Mouse (Mus musculus) MEL-GATA-1-ER (cell line): ENCODE data around the gene Gm11627.
A peak's percentile ranks its signal among the peaks of the same experiment; 100 is the strongest.
"Not testable (repeated sequence)": the region's sequence is repeated elsewhere in the genome, so short reads cannot be mapped to it uniquely, and the experiment has no call there.

Source experiments
- DNase-seq: peaks from one replicate; pipeline ENCODE4 v3.0.0-alpha.2; 2012; ENCODE audit warnings: low read depth; ENCODE audit errors: extremely low read depth

The Gm11627 gene

GRCm38 (mm10) chr11:102564952-102565671 lies 14.1 kb downstream of the Gm11627 start:
- not testable (repeated sequence) for DNase-seq

GRCm38 (mm10) chr11:102558704-102559103 lies 20.6 kb downstream of the Gm11627 start:
- no peak for DNase-seq

DNA sequence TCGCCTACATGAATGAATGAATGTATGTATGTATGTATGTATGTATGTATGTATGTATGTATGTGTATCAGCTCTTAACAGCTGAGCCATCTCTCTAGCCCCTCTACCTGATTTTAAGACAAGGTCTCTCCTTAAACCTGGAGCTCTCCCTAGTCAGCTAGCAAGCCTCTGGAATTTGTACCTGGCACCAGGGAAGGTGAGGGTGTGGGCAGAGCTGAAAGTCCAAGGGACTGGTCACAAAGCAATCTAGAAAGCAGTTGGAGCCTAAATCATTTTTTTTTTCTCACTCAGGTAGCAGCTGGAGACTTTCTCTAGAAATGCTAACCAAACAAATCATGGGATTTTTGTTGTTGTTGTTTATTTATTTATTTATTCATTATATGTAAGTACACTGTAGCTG lies 21.9 kb downstream of the Gm11627 start:
- no peak for DNase-seq

- DNase-seq, result no peak
Observed at GRCm38 (mm10) chr11:102556716-102557074, 22.6 kb downstream of the Gm11627 start.

- DNase-seq, result peak; percentile 84
Observed at GRCm38 (mm10) chr11:102556031-102556715, 23.1 kb downstream of the Gm11627 start, which contains the start of gene Gpatch8. TSS of gene Gpatch8 (minus strand) at chr11:102556392.

GRCm38 (mm10) chr11:102555400-102556030 lies 23.7 kb downstream of the Gm11627 start:
- DNase-seq, result no peak

DNA sequence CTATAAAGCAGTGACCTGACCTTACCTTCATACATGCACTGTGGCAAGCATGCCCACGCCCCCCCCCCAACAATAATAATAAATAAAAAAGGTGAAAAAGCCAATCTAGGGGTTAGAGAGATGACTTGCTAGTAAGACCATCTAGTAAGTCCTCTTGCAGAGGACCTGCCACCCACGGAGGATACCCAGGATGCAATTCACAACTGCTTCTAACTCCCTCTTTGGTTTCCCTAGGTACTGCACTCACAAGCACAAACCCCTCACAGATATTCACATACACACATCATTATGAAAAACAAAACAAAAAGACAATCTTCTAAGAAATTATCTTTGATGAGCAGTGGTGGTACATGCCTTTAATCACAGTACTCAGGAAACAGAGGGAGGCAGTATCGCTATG lies 27.2 kb downstream of the Gm11627 start:
- DNase-seq, result no peak

GRCm38 (mm10) chr11:102551176-102551575 lies 28.1 kb downstream of the Gm11627 start:
- no peak for DNase-seq

DNA sequence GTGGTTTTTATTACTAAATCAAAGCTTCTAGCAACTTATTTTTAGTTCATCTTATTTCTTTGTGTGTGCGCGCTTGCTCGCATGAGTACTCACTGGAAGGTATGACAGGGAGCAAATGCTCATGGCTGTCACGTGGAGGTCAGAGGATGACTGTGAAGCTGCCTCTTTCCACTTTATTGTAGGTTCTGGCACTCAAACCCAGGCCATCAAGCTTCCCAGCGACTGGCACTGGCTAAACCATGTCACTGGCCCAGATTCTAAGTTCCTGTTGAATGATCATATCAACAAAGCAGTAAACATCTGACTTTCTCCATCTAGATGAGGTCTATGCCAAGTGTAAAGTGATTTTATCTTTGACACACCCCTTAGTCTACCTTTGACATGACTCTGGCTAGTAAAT lies 37.8 kb downstream of the Gm11627 start:
- no peak for DNase-seq

GRCm38 (mm10) chr11:102540286-102540685 lies 39.0 kb downstream of the Gm11627 start:
- DNase-seq, result peak; percentile 50

GRCm38 (mm10) chr11:102539690-102540089 lies 39.6 kb downstream of the Gm11627 start:
- DNase-seq, result no peak

GRCm38 (mm10) chr11:102536210-102536609 lies 43.1 kb downstream of the Gm11627 start:
- no peak for DNase-seq

DNA sequence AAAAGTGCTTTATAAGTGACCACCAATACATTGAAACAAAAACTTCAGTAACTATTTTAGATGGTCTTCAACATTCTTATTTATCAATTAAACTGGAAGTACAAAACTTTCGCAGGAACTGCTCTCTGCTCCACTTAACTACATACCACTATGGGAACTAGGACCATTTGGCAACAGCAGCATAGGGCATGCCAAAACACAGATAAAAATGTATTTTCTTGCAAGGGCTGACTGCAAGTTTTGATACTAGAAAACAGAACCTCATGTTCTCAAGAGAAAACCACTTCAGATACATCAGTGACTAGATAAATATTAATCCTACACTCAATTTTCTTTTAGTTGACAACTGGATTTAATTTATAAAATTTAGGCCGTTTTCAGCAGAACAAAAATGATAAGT lies 45.2 kb downstream of the Gm11627 start:
- DNase-seq, result no peak

DNA sequence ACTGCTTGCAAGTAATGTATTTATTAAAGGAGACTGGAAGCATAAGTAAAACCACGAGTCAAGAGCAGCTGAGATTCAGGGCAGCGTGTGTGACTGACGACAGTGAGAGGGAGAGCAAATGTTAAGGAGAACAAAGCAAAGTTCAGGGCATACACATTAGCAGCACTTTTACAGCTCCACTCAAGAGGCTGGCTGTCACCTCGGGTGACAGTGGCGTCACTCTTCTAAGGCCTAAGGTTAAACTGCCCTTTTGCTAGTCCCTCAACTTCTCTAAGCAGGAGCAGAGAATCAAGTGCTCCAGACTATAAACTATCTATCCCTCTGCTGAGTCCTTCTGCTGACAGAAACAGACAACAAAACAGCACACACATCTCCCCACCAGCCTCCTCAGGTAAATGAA lies 47.8 kb downstream of the Gm11627 start:
- no peak for DNase-seq
